Mouse (Mus musculus) lung, postnatal 0 days (tissue): ENCODE results near the gene Zfp827. TPM values are rescaled to one million over a fixed set of nuclear protein-coding genes. Genes with fewer than 3 reads are reported as not detected.

Experiments used
- ATAC-seq: fragments of 200-750 bp; cut with Nextera tagmentation; 2 replicates; pipeline ENCODE4 v1.8.0; 2017; ENCODE audit warnings: moderate library complexity
- DNase-seq: peaks from one replicate; pipeline ENCODE4 v3.0.0-alpha.2; 2016; ENCODE audit warnings: low spot score
- H3K27ac ChIP-seq: fragments of 300-500 bp; sonication (generic); 2 replicates; pipeline ENCODE4 v1.5.1; 2014; ENCODE audit warnings: antibody characterized with exemption, mild to moderate bottlenecking, low read length, mixed read lengths
- H3K27me3 ChIP-seq: fragments of 300-500 bp; sonication (generic); replicated peaks from 2 replicates; pipeline ENCODE4 v1.6.1; 2014; ENCODE audit warnings: low read length, mixed read lengths; ENCODE audit not compliant: insufficient read depth
- H3K36me3 ChIP-seq: fragments of 300-500 bp; sonication (generic); 2 replicates; pipeline ENCODE4 v1.6.1; 2014; ENCODE audit warnings: low read length, mixed read lengths; ENCODE audit not compliant: insufficient read depth
- H3K4me1 ChIP-seq: fragments of 300-500 bp; sonication (generic); 2 replicates; pipeline ENCODE4 v1.6.1; 2014; ENCODE audit warnings: antibody characterized with exemption, low read depth, low read length, mixed read lengths; ENCODE audit not compliant: insufficient read depth
- H3K4me2 ChIP-seq: fragments of 300-500 bp; sonication (generic); replicated peaks from 2 replicates; pipeline ENCODE4 v1.6.1; 2014; ENCODE audit warnings: low read depth, mild to moderate bottlenecking, low read length, moderate library complexity, mixed read lengths
- H3K4me3 ChIP-seq: fragments of 300-500 bp; sonication (generic); 2 replicates; pipeline ENCODE4 v1.5.1; 2014; ENCODE audit warnings: low read depth, low read length
- H3K9ac ChIP-seq: fragments of 300-500 bp; sonication (generic); replicated peaks from 2 replicates; pipeline ENCODE4 v1.6.1; 2014; ENCODE audit warnings: low read depth, mild to moderate bottlenecking
- H3K9me3 ChIP-seq: fragments of 300-500 bp; sonication (generic); 2 replicates; pipeline ENCODE4 v1.6.1; 2016; ENCODE audit warnings: low read length, mixed read lengths
- CTCF ChIP-seq: IDR thresholded peaks from 2 replicates; pipeline ENCODE4 v1.5.1; 2016; ENCODE audit warnings: antibody characterized with exemption, mild to moderate bottlenecking
- EP300 ChIP-seq: IDR thresholded peaks from 2 replicates; pipeline ENCODE4 v1.6.1; 2016; ENCODE audit warnings: antibody characterized with exemption, mild to moderate bottlenecking, control low read depth
- WGBS: fragments of 180-500 bp; shearing (Covaris S2); extraction: QIAGEN DNeasy Blood & Tissue Kit; methylation state at CpG from one replicate; pipeline ENCODE4 v1.1.7; 2014; 5-methylcytosine and 5-hydroxymethylcytosine counted together
- polyA plus RNA-seq: library from polyadenylated mRNA; unstranded; fragments of >200 nt; fragmentation: Nextera tagmentation; extraction: Ambion mirVana; gene quantifications from 2 replicates; pipeline ENCODE4 v1.2.1, GENCODE M21; 2015

The Zfp827 gene
- polyA plus RNA-seq, 1 experiment from 2014 or later = 3.4 TPM

- TF ChIP-seq EP300 (no peak), CTCF (no peak)
- Histone ChIP-seq H3K27ac (no peak overlapping the region), H3K36me3 (no peaks in the 10 kb centered on the region), H3K9me3 (no peaks in the 10 kb centered on the region), H3K9ac (no peak overlapping the region), H3K4me2 (no peak overlapping the region), H3K4me3 (no peak overlapping the region), H3K4me1 (peaks cover 14% of the 10 kb centered on the region; the same call in 1 of the 2 replicates), H3K27me3 (no peaks in the 10 kb centered on the region)
- DNase-seq = peak; percentile 63
- ATAC-seq = peak; percentile 25
- 56% methylated on average over 18 of the region's 18 CpGs for WGBS
Measured at GRCm38 (mm10) chr8:79083461-79084358, 55.5 kb downstream of the Zfp827 start.

- ATAC-seq (no peak), DNase-seq (no peak)
- Histone ChIP-seq H3K4me3 (no peak overlapping the region), H3K27me3 (no peaks in the 10 kb centered on the region), H3K27ac (no peak overlapping the region), H3K4me2 (no peak overlapping the region), H3K4me1 (peaks cover 14% of the 10 kb centered on the region; the same call in 1 of the 2 replicates), H3K36me3 (no peaks in the 10 kb centered on the region), H3K9ac (no peak overlapping the region), H3K9me3 (no peaks in the 10 kb centered on the region)
- TF ChIP-seq CTCF = no peak
- 81% methylated on average over 3 of the region's 3 CpGs for WGBS
Measured at GRCm38 (mm10) chr8:79084359-79084820, 56.2 kb downstream of the Zfp827 start.

- no peaks in the 10 kb centered on the region for H3K36me3 ChIP-seq
- H3K9me3 ChIP-seq = no peaks in the 10 kb centered on the region
- 0 out of 2 replicates have a peak overlapping the region, but pooled peaks have one; percentile 14 for H3K27ac ChIP-seq
- peak; percentile 80 for DNase-seq
- peak; percentile 93 for ATAC-seq
- H3K4me2 ChIP-seq = no peak overlapping the region
- H3K27me3 ChIP-seq = no peaks in the 10 kb centered on the region
- no peak for TF ChIP-seq CTCF
- peak; percentile 98 for TF ChIP-seq EP300
- H3K4me3 ChIP-seq = no peak overlapping the region
- H3K4me1 ChIP-seq = no peaks in the 10 kb centered on the region
- no peak overlapping the region for H3K9ac ChIP-seq
- 68% methylated on average over 4 of the region's 4 CpGs for WGBS
Measured at GRCm38 (mm10) chr8:79094422-79094821, 66.2 kb downstream of the Zfp827 start.

GRCm38 (mm10) chr8:79095162-79095561 lies 66.9 kb downstream of the Zfp827 start:
- H3K4me1 ChIP-seq = no peaks in the 10 kb centered on the region
- H3K9me3 ChIP-seq = no peaks in the 10 kb centered on the region
- no peak for ATAC-seq
- no peaks in the 10 kb centered on the region for H3K36me3 ChIP-seq
- H3K9ac ChIP-seq = no peak overlapping the region
- TF ChIP-seq EP300 (no peak), CTCF (no peak)
- no peak overlapping the region for H3K4me2 ChIP-seq
- no peak for DNase-seq
- 91% methylated on average over 7 of the region's 7 CpGs for WGBS
- no peaks in the 10 kb centered on the region for H3K27me3 ChIP-seq
- H3K4me3 ChIP-seq = no peak overlapping the region
- 0 out of 2 replicates have a peak overlapping the region, but pooled peaks have one; percentile 14 for H3K27ac ChIP-seq

- peak; percentile 27; the same call in 1 of the 2 replicates for ATAC-seq
Measured at GRCm38 (mm10) chr8:79096970-79097369, 68.7 kb downstream of the Zfp827 start.

GRCm38 (mm10) chr8:79102707-79103106 lies 74.5 kb downstream of the Zfp827 start:
- Histone ChIP-seq H3K4me1 (no peaks in the 10 kb centered on the region; the same call in 1 of the 2 replicates), H3K27me3 (no peaks in the 10 kb centered on the region), H3K27ac (no peak overlapping the region), H3K9ac (no peak overlapping the region), H3K4me2 (no peak overlapping the region), H3K36me3 (no peaks in the 10 kb centered on the region), H3K9me3 (no peaks in the 10 kb centered on the region), H3K4me3 (no peak overlapping the region)
- no peak for ATAC-seq
- TF ChIP-seq EP300 = no peak
- no peak for TF ChIP-seq CTCF
- 65% methylated on average over 4 of the region's 4 CpGs for WGBS
- DNase-seq = no peak

More at GRCm38 (mm10) chr8:79096970-79097369, 68.7 kb downstream of the Zfp827 start:
- WGBS = 45% methylated on average over 11 of the region's 11 CpGs
- DNase-seq = peak; percentile 64
- no peak overlapping the region for H3K4me2 ChIP-seq
- TF ChIP-seq EP300 (no peak; the same call in 1 of the 2 replicates), CTCF (no peak)
- H3K9ac ChIP-seq = no peak overlapping the region
- no peaks in the 10 kb centered on the region for H3K9me3 ChIP-seq
- no peaks in the 10 kb centered on the region for H3K36me3 ChIP-seq
- no peak overlapping the region for H3K27ac ChIP-seq
- no peaks in the 10 kb centered on the region for H3K4me1 ChIP-seq
- H3K27me3 ChIP-seq = no peaks in the 10 kb centered on the region
- H3K4me3 ChIP-seq = no peak overlapping the region
